Mouse (Mus musculus): Measurements from ENCODE around the gene Tbx3.

GRCm38 (mm10) chr5:119668191-119668912 is 2.1 kb upstream of the Tbx3 start:
- no peak for TF ChIP-seq CTCF (IDR thresholded peaks at IDR 0.05; ENCODE audit: borderline replicate concordance, insufficient read depth, low read length)
- no peak for TF ChIP-seq POLR2A (IDR thresholded peaks at IDR 0.05; ENCODE audit: low read depth, low read length)

Data from embryonic fibroblast, embryonic 13.5 days (primary cell).